Mouse (Mus musculus): ENCODE measurements around the gene Apbb2.

The Apbb2 gene

DNA sequence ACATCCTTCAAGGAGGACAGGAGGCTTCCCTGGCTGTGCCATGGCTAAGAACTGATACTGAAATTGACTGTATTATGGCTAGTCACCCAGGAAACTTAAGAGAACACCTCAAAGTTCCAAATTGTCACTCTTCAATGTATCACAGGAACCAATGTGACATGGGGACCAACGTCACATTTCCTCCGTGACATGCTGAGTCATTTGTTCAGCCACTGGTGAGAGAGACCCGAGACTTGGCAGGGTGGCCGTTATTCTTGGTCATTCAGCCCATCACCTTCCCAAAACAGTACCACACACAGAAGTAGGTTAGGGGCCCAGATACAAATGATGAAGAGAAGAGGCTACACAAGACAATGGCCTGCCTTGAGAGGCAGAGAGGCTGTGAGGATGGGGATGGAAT lies 295.5 kb downstream of the Apbb2 start:
- Histone ChIP-seq H3K27me3 (ENCODE audit: insufficient read depth, low read length) (no peaks in the 10 kb centered on the region), H3K9me3 (ENCODE audit: low read length) (peaks cover 3% of the 10 kb centered on the region; the same call in 1 of the 2 replicates), H3K4me1 (replicated peaks; ENCODE audit: low read depth, low read length) (peaks cover 18% of the 10 kb centered on the region), H3K4me3 (replicated peaks; ENCODE audit: low read length) (no peak overlapping the region), H3K36me3 (ENCODE audit: insufficient read depth, low read length) (peaks cover 4% of the 10 kb centered on the region; the same call in 1 of the 2 replicates)
- TF ChIP-seq CTCF (conservative IDR thresholded peaks at IDR 0.05; ENCODE audit: low read length) = no peak
- TF ChIP-seq POU5F1 (IDR thresholded peaks at IDR 0.05; ENCODE audit: borderline replicate concordance, low read length) = no peak
- no peak for TF ChIP-seq NANOG (IDR thresholded peaks at IDR 0.05; ENCODE audit: borderline replicate concordance, low read length)

- TF ChIP-seq CTCF (conservative IDR thresholded peaks at IDR 0.05; ENCODE audit: low read length) = no peak
- TF ChIP-seq POU5F1 (IDR thresholded peaks at IDR 0.05; ENCODE audit: borderline replicate concordance, low read length) = no peak
- no peak for TF ChIP-seq NANOG (IDR thresholded peaks at IDR 0.05; ENCODE audit: borderline replicate concordance, low read length)
- peaks cover 10% of the 10 kb centered on the region for H3K4me1 ChIP-seq (replicated peaks; ENCODE audit: low read depth, low read length)
- no peaks in the 10 kb centered on the region for H3K27me3 ChIP-seq (ENCODE audit: insufficient read depth, low read length)
- no peaks in the 10 kb centered on the region for H3K36me3 ChIP-seq (ENCODE audit: insufficient read depth, low read length)
- H3K4me3 ChIP-seq (replicated peaks; ENCODE audit: low read length) = no peak overlapping the region
- H3K9me3 ChIP-seq (ENCODE audit: low read length) = no peaks in the 10 kb centered on the region
These were observed 298.7 kb downstream of the Apbb2 start for GRCm38 (mm10) chr5:66319827-66320404.

GRCm38 (mm10) chr5:66319341-66319740 lies 299.2 kb downstream of the Apbb2 start:
- Histone ChIP-seq H3K9me3 (ENCODE audit: low read length) (no peaks in the 10 kb centered on the region), H3K4me3 (replicated peaks; ENCODE audit: low read length) (no peak overlapping the region), H3K4me1 (replicated peaks; ENCODE audit: low read depth, low read length) (peaks cover 8% of the 10 kb centered on the region), H3K36me3 (ENCODE audit: insufficient read depth, low read length) (no peaks in the 10 kb centered on the region), H3K27me3 (ENCODE audit: insufficient read depth, low read length) (no peaks in the 10 kb centered on the region)
- TF ChIP-seq POU5F1 (IDR thresholded peaks at IDR 0.05; ENCODE audit: borderline replicate concordance, low read length) (no peak), CTCF (conservative IDR thresholded peaks at IDR 0.05; ENCODE audit: low read length) (peak; percentile 69)

GRCm38 (mm10) chr5:66315791-66316190 lies 302.8 kb downstream of the Apbb2 start:
- no peak for TF ChIP-seq CTCF (conservative IDR thresholded peaks at IDR 0.05; ENCODE audit: low read length)
- no peak for TF ChIP-seq NANOG (IDR thresholded peaks at IDR 0.05; ENCODE audit: borderline replicate concordance, low read length)
- Histone ChIP-seq H3K9me3 (ENCODE audit: low read length) (no peaks in the 10 kb centered on the region), H3K36me3 (ENCODE audit: insufficient read depth, low read length) (0 out of 2 replicates have a peak, but pooled peaks cover 8% of the 10 kb centered on the region)

DNA sequence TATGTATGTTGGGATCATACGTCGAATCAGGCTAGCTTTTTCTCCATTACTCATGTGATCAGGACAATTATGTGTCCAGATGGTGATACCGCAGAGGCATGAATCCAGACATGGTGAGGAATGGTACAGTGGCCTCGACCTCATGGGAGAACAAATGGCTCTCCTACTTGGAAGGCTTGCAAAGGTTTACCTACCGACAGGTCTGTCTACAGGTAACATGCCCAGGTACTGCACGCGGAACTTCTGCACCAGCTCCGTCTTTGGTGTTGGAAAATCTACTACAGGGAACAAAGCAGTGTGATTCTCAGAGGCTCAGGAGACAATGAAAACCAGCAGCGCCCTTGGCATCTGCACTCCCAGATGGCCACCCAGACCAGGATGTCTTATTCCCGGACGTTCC lies 307.8 kb downstream of the Apbb2 start:
- H3K4me1 ChIP-seq (replicated peaks; ENCODE audit: low read depth, low read length) = no peaks in the 10 kb centered on the region
- no peak overlapping the region for H3K4me3 ChIP-seq (replicated peaks; ENCODE audit: low read length)
- no peaks in the 10 kb centered on the region for H3K9me3 ChIP-seq (ENCODE audit: low read length)
- H3K27me3 ChIP-seq (ENCODE audit: insufficient read depth, low read length) = no peaks in the 10 kb centered on the region
- H3K36me3 ChIP-seq (ENCODE audit: insufficient read depth, low read length) = peaks cover 30% of the 10 kb centered on the region
- TF ChIP-seq NANOG (IDR thresholded peaks at IDR 0.05; ENCODE audit: borderline replicate concordance, low read length) = no peak
- TF ChIP-seq POU5F1 (IDR thresholded peaks at IDR 0.05; ENCODE audit: borderline replicate concordance, low read length) = no peak
- no peak for TF ChIP-seq CTCF (conservative IDR thresholded peaks at IDR 0.05; ENCODE audit: low read length)

More at GRCm38 (mm10) chr5:66315791-66316190, 302.8 kb downstream of the Apbb2 start:
- no peak overlapping the region for H3K4me3 ChIP-seq (replicated peaks; ENCODE audit: low read length)
- H3K4me1 ChIP-seq (replicated peaks; ENCODE audit: low read depth, low read length) = peaks cover 6% of the 10 kb centered on the region
- H3K27me3 ChIP-seq (ENCODE audit: insufficient read depth, low read length) = no peaks in the 10 kb centered on the region

GRCm38 (mm10) chr5:66310328-66310727 lies 308.3 kb downstream of the Apbb2 start:
- no peaks in the 10 kb centered on the region for H3K4me1 ChIP-seq (replicated peaks; ENCODE audit: low read depth, low read length)
- TF ChIP-seq NANOG (IDR thresholded peaks at IDR 0.05; ENCODE audit: borderline replicate concordance, low read length) (no peak), POU5F1 (IDR thresholded peaks at IDR 0.05; ENCODE audit: borderline replicate concordance, low read length) (no peak), CTCF (conservative IDR thresholded peaks at IDR 0.05; ENCODE audit: low read length) (no peak)
- peaks cover 31% of the 10 kb centered on the region for H3K36me3 ChIP-seq (ENCODE audit: insufficient read depth, low read length)
- no peak overlapping the region for H3K4me3 ChIP-seq (replicated peaks; ENCODE audit: low read length)
- no peaks in the 10 kb centered on the region for H3K9me3 ChIP-seq (ENCODE audit: low read length)
- H3K27me3 ChIP-seq (ENCODE audit: insufficient read depth, low read length) = no peaks in the 10 kb centered on the region

DNA sequence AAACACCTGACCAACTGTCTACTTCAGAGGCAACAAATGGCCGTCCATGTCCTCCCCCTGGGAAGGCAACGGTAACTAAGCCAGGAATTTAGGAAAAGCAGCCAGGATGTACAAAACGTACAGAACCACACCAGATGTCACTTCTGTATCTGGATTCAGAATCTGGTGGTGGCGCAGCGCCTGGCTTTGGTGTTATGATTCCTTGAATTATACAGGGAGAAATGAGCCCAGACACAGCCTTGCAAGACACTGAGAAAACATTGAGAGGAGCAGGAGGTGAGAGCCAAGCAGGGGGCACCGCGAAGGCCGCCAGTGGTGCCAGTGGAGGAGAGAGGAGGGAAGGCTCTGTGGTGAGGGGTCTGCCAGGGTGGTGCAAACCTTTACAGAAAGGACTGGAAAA lies 313.1 kb downstream of the Apbb2 start:
- TF ChIP-seq CTCF (conservative IDR thresholded peaks at IDR 0.05; ENCODE audit: low read length) (no peak), POU5F1 (IDR thresholded peaks at IDR 0.05; ENCODE audit: borderline replicate concordance, low read length) (no peak), NANOG (IDR thresholded peaks at IDR 0.05; ENCODE audit: borderline replicate concordance, low read length) (no peak)
- Histone ChIP-seq H3K4me3 (replicated peaks; ENCODE audit: low read length) (no peak overlapping the region), H3K9me3 (ENCODE audit: low read length) (0 out of 2 replicates have a peak, but pooled peaks cover 3% of the 10 kb centered on the region), H3K27me3 (ENCODE audit: insufficient read depth, low read length) (no peaks in the 10 kb centered on the region), H3K4me1 (replicated peaks; ENCODE audit: low read depth, low read length) (no peaks in the 10 kb centered on the region), H3K36me3 (ENCODE audit: insufficient read depth, low read length) (peaks cover 32% of the 10 kb centered on the region)

DNA sequence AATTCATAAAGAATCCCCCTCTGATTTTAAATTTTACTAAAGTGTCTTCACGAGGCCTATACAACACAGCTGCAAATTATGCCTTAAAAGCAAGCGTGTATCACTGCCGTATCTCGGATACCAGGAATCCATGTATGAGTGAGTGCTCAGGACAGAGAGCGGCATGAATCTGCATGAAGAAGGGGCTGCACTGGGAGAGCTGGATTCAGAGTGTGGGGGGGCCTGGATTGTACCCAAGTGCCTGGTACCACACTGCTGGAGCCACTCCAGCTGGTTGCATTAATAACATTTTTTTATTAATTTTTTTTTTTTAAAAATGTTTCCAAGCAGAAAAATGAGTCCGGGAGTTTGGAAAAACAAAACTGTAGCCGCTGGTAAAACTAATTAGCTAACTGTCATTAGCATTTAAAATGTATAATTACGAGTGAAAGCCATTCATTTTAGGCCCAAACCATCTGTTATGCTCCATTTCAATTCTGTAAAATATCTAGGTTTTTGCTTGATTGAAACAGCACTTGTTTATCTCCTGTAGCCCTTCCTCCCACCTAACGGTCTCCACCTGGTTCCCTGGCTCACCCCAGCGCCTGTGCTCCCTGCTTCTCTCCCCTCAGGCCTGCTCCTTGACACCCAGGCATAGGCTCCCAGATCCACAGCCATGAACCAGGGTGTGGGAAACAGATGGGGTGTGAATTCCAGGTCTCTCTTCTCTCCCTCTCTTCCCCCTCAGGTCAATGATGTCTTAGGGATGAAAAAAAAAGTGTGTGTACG lies 314.1 kb downstream of the Apbb2 start:
- no peaks in the 10 kb centered on the region for H3K4me1 ChIP-seq (replicated peaks; ENCODE audit: low read depth, low read length)
- H3K4me3 ChIP-seq (replicated peaks; ENCODE audit: low read length) = no peak overlapping the region
- 0 out of 2 replicates have a peak, but pooled peaks cover 3% of the 10 kb centered on the region for H3K9me3 ChIP-seq (ENCODE audit: low read length)
- no peak for TF ChIP-seq POU5F1 (IDR thresholded peaks at IDR 0.05; ENCODE audit: borderline replicate concordance, low read length)
- TF ChIP-seq CTCF (conservative IDR thresholded peaks at IDR 0.05; ENCODE audit: low read length) = no peak
- TF ChIP-seq NANOG (IDR thresholded peaks at IDR 0.05; ENCODE audit: borderline replicate concordance, low read length) = no peak
- H3K36me3 ChIP-seq (ENCODE audit: insufficient read depth, low read length) = peaks cover 28% of the 10 kb centered on the region
- H3K27me3 ChIP-seq (ENCODE audit: insufficient read depth, low read length) = no peaks in the 10 kb centered on the region
